Mouse (Mus musculus) limb, embryonic 10.5 days (tissue): ENCODE data around the gene Synj2. TPM values are rescaled to one million over a fixed set of nuclear protein-coding genes. Genes with fewer than 3 reads are reported as not detected.

Experiments
- DNase-seq: peaks from one replicate; pipeline ENCODE4 v3.0.0-alpha.2; 2017; ENCODE audit warnings: low spot score
- H3K27ac ChIP-seq: fragments of 300-500 bp; sonication (generic); 2 replicates; pipeline ENCODE4 v1.5.1; 2016; ENCODE audit warnings: mild to moderate bottlenecking
- H3K27me3 ChIP-seq: fragments of 300-500 bp; sonication (generic); 2 replicates; pipeline ENCODE4 v1.6.1; 2016; ENCODE audit warnings: low read depth, mild to moderate bottlenecking; ENCODE audit not compliant: poor library complexity, severe bottlenecking
- H3K36me3 ChIP-seq: fragments of 300-500 bp; sonication (generic); 2 replicates; pipeline ENCODE4 v1.6.1; 2016; ENCODE audit warnings: mild to moderate bottlenecking, moderate library complexity
- H3K4me1 ChIP-seq: fragments of 300-500 bp; sonication (generic); 2 replicates; pipeline ENCODE4 v1.6.1; 2016
- H3K4me3 ChIP-seq: fragments of 300-500 bp; sonication (generic); 2 replicates; pipeline ENCODE4 v1.5.1; 2016; ENCODE audit warnings: mild to moderate bottlenecking, moderate library complexity
- H3K9me3 ChIP-seq: fragments of 300-500 bp; sonication (generic); replicated peaks from 2 replicates; pipeline ENCODE4 v1.6.1; 2016; ENCODE audit warnings: mild to moderate bottlenecking
- WGBS: fragments of 180-500 bp; shearing (Covaris S2); methylation state at CpG from one replicate; pipeline ENCODE4 v1.1.7; 2016; 5-methylcytosine and 5-hydroxymethylcytosine counted together
- polyA plus RNA-seq: library from polyadenylated mRNA; unstranded; fragments of >200 nt; fragmentation: Nextera tagmentation; extraction: Ambion mirVana; gene quantifications from 2 replicates; pipeline ENCODE4 v1.2.1, GENCODE M21; 2016

Gene Synj2
- polyA plus RNA-seq: 0.75 and 1.1 TPM in 2 replicates

DNA sequence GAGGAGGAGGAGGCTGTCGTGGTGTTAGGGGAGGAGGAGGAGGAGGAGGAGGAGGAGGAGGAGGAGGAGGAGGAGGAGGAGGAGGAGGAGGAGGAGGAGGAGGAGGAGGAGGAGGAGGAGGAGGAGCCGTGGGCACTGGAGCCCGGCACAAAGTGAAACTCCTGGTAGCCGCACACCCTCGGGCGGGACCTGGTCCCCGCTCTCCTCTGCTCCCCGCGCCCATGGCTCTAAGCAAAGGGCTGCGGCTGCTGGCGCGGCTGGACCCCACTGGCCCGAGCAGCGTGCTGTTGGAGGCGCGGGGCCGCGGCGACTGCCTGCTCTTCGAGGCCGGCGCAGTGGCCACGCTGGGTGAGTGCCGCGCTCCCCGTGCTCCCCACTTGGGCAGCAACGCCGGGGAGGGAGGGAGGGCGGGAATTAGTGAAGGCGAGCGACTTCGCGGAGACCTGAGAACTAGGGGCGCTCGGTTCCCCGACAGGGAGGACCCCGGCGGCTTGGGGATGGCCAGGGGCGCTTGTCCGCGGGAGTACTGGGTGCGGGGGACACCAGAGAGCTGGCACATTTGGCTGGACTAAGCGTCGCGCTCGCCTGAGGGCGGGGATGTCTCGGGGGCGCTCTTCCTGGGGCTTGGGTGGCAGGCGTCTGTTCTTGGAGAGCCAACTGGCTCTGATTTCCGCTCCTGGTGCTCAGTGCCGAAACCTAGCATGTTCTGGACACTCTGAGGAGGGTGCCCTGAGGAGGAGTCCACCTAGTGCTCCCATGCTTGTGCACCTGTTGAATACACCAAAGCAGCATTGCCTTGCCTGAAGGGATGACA, at the start of gene Synj2:
Gene Synj2, plus strand, starts transcription at position 51 of the 814 bp plus-strand sequence.
- Histone ChIP-seq H3K27me3 (peaks cover 65% of the 10 kb centered on the region), H3K4me3 (peak within 1 kb of the TSS; percentile 64), H3K4me1 (peaks cover 14% of the 10 kb centered on the region), H3K27ac (peak within 1 kb of the TSS; percentile 74), H3K9me3 (no peaks in the 10 kb centered on the region), H3K36me3 (no peaks in the 10 kb centered on the region)
- peak; percentile 74 for DNase-seq
- 2% methylated on average over 51 of the region's 52 CpGs for WGBS

DNA sequence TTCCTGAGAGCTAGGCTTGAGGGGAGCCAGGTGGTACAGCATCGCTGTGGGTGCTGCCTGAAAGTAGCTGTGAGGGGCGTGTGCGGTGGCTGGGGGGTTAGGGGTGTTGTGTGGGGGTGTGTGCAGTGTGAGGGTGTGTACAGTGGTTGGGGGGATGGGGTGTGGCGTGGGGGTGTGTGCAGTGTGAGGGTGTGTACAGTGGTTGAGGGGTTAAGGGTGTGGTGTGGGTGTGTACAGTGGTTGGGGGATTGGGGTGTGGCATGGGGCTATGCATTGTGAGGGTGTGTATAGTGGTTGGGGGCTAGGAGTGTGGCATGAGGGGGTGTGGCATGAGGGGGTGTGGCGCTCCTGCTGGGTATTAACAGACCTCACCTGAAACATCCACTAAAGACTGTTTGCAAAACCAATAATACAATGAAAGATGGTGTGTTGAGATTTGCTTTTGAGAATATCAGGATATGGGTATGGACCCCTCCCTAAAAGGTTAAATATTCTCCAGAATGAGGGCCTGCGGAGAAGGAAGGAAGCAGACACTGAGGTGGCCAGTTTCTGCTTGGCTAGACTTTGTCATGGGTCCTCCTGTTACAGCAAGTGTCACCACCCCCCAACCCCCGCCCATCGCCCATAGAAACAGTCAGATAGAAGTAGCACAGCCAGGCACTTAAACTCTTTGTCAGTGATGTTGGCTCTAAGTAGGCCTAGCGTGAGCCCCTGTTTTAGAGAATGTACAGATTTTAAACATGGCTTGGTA, 49.0 kb upstream of the Synj2 start:
- H3K4me3 ChIP-seq: no peak overlapping the region
- no peak for DNase-seq
- H3K36me3 ChIP-seq: peaks cover 13% of the 10 kb centered on the region
- 92% methylated on average over 9 of the region's 9 CpGs for WGBS
- H3K9me3 ChIP-seq: no peaks in the 10 kb centered on the region
- H3K27ac ChIP-seq: no peak overlapping the region
- H3K4me1 ChIP-seq: peaks cover 15% of the 10 kb centered on the region
- H3K27me3 ChIP-seq: no peaks in the 10 kb centered on the region

DNA sequence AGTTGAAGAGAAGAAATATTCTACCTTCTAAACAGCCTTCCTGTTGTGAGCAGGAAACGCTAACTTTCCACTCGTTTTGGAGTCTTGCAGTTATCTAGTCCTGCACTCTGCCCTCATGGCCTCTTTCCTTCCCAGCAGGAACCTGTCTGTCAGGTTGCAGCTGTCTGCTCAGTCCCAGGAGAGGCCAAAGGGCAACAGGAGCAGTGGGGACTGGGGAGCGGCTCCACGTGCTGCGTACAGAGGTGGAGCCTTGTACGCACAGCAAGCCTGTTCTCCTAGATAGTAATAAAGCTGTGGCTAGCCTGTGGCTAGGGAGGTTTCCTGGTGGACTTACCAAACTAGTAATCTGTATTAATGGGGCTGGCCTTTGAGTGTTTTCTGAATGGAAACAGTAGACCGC, 48.0 kb upstream of the Synj2 start:
- Histone ChIP-seq H3K36me3 (peaks cover 13% of the 10 kb centered on the region), H3K4me1 (peaks cover 15% of the 10 kb centered on the region), H3K9me3 (no peaks in the 10 kb centered on the region), H3K27ac (peak overlapping the region; percentile 61), H3K4me3 (no peak overlapping the region), H3K27me3 (no peaks in the 10 kb centered on the region)
- DNase-seq: peak; percentile 47
- WGBS: 21% methylated on average over 7 of the region's 7 CpGs

DNA sequence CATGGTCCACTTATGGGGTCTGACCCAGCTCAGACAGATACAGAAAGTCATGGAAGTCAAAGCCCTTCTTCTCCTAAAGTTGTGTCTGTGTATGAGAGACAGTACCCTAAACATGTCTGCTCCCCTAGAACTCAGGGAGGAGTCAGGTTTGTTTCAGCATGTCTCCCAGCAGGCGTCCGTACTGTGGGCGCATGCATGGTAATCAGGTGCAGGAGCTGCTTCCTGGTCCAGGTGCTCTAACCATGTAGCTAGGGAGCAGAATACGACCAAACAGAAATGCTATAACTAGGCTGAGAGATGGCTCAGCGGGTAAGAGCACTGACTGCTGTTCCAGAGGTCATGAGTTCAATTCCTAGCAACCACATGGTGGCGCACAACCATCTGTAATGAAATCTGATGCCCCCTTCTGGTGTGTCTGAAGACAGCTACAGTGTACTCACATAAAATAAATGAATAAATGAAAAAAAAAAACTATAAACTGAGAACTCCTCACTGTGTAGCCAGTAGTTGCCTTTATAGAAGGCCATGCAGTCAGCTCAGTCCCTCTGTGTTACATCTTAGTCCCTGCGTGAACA, 47.4 kb upstream of the Synj2 start:
- no peaks in the 10 kb centered on the region for H3K27me3 ChIP-seq
- no peak for DNase-seq
- H3K36me3 ChIP-seq: peaks cover 13% of the 10 kb centered on the region
- H3K27ac ChIP-seq: no peak overlapping the region
- WGBS: 78% methylated on average over 7 of the region's 7 CpGs
- peaks cover 15% of the 10 kb centered on the region for H3K4me1 ChIP-seq
- H3K9me3 ChIP-seq: no peaks in the 10 kb centered on the region
- no peak overlapping the region for H3K4me3 ChIP-seq

DNA sequence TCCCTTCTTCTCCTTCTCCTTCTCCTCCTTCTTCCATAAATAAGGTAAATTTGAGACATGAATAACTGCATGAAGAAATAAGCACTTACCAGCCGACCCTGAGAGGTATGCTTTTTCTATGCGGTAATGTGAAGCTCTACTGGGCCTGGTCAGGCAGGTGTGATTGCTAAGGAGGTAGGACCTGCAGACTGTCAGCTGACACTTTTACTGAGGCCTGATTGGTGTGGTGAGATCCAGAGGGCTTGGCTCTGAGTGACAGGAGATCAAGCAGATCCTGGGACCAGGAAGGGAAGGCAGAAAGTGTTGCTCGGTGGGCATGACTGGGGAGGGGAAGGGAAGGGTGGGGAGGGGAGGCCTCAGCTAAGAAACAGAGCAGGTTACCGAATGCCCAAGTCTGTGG, 45.0 kb upstream of the Synj2 start:
- Histone ChIP-seq H3K4me1 (peaks cover 15% of the 10 kb centered on the region), H3K36me3 (peaks cover 18% of the 10 kb centered on the region), H3K27ac (no peak overlapping the region), H3K27me3 (no peaks in the 10 kb centered on the region), H3K4me3 (no peak overlapping the region), H3K9me3 (no peaks in the 10 kb centered on the region)
- no peak for DNase-seq
- WGBS: 45% methylated on average over 4 of the region's 4 CpGs

DNA sequence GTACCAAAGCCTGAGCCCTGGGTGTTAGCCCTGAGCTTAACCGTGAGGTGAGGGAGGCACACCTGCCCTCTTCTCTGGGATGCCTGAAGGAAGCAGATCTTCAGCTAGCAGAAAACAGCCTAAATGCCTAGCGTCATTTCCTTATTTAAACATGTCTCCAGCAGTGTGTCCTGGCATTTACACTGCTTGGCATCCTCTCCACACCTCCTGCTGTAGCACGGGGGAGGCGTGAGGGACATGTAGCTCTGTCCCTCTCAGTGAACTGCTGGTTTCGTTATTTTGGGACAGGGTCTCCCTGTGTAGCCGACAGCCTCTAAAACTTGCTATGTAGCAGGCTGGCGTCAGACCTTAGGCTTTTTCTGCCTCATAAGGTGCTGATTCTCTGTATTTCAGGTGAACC, 44.5 kb upstream of the Synj2 start:
- no peak overlapping the region for H3K4me3 ChIP-seq
- WGBS: 91% methylated on average over 7 of the region's 7 CpGs
- H3K27me3 ChIP-seq: no peaks in the 10 kb centered on the region
- peaks cover 15% of the 10 kb centered on the region for H3K4me1 ChIP-seq
- peaks cover 17% of the 10 kb centered on the region for H3K36me3 ChIP-seq
- no peak overlapping the region for H3K27ac ChIP-seq
- no peak for DNase-seq
- H3K9me3 ChIP-seq: no peaks in the 10 kb centered on the region

DNA sequence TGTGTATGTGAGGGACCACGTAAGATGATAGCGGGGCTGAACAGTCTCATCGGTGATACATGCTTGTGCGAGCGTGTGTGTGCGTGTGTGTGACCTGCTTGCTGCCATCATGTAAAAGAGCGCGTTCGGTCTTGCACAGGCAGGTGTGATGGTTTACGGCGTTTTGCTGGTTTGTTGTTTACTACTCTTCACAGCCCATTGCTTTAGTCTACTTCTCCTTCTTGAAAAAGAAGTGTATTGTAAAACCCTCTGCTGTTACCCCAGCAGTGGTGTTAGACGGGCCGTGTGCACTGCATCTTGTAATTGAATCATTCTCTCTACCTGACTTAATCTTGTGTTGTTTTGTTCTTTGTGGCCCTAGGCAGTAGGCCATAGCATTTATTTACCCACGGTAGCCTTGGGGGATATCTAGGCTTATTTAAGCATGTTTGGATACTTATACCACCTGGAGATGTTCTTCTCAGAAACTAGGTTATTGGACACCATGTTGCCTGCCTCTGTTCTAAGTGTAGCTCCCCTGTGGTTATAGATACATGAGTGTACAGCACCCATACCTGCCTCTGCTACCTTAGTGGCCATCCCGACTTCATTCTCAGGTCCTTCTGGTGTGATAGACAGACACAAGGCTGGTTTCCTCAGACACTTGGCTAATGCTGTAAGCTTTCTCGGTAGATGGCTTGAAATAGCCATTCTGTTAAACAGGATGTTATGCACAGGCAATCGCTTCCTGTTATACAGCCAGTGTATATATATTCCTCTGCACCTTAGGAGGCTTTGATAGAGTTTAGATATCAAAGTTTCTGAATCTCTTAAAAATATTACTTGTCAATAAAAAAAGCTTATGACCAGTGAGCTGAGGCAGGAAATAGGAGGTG, 43.5 kb upstream of the Synj2 start:
- no peak overlapping the region for H3K4me3 ChIP-seq
- no peaks in the 10 kb centered on the region for H3K27me3 ChIP-seq
- H3K27ac ChIP-seq: no peak overlapping the region
- DNase-seq: no peak
- H3K9me3 ChIP-seq: no peaks in the 10 kb centered on the region
- 92% methylated on average over 17 of the region's 17 CpGs for whole genome bisulfite sequencing
- peaks cover 12% of the 10 kb centered on the region for H3K4me1 ChIP-seq
- H3K36me3 ChIP-seq: peaks cover 27% of the 10 kb centered on the region

DNA sequence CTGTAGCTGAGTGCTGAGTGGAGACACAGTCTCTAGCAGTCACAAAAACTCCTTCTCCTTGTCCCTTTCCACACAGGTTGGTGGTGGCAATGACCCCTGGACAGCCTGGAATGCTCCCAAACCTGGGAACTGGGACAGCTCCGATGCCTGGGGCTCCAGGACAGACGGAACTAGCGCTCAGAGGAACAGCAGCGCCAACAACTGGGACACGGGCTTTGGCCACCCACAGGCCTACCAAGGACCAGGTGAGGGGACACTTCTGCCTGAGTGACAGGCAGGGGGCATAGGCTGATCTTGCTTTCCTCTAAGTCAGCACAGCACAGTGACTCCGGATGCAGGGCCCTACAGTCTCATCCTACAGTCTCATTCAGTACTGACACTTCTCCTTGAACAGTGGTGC, 41.8 kb upstream of the Synj2 start:
- Histone ChIP-seq H3K9me3 (no peaks in the 10 kb centered on the region), H3K4me1 (0 out of 2 replicates have a peak, but pooled peaks cover 3% of the 10 kb centered on the region), H3K36me3 (peaks cover 35% of the 10 kb centered on the region), H3K27ac (no peak overlapping the region), H3K4me3 (no peak overlapping the region), H3K27me3 (no peaks in the 10 kb centered on the region)
- 93% methylated on average over 6 of the region's 6 CpGs for WGBS
- DNase-seq: no peak

DNA sequence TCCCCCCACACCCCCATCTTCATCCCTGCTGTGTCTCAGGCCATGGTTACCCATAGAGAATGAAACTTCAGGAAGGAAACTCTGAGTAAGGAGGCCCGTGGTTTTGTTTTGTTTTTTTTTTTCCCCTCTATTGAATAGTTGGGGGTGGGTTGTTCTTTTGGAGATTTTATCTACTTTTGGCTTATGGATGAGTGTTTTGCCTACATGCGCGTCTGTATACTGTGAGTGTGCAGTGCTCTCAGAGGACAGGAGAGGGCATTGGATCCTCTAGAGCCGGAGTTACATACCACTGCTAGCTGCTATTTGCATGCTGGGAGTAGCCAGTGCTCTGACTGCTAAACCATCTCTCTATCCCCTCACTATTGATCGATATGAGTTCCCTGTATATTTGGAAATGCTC, 39.7 kb upstream of the Synj2 start:
- Histone ChIP-seq H3K4me3 (no peak overlapping the region), H3K27ac (no peak overlapping the region), H3K9me3 (no peaks in the 10 kb centered on the region), H3K27me3 (no peaks in the 10 kb centered on the region), H3K4me1 (no peaks in the 10 kb centered on the region), H3K36me3 (peaks cover 51% of the 10 kb centered on the region)
- 87% methylated on average over 5 of the region's 5 CpGs for WGBS
- DNase-seq: no peak

DNA sequence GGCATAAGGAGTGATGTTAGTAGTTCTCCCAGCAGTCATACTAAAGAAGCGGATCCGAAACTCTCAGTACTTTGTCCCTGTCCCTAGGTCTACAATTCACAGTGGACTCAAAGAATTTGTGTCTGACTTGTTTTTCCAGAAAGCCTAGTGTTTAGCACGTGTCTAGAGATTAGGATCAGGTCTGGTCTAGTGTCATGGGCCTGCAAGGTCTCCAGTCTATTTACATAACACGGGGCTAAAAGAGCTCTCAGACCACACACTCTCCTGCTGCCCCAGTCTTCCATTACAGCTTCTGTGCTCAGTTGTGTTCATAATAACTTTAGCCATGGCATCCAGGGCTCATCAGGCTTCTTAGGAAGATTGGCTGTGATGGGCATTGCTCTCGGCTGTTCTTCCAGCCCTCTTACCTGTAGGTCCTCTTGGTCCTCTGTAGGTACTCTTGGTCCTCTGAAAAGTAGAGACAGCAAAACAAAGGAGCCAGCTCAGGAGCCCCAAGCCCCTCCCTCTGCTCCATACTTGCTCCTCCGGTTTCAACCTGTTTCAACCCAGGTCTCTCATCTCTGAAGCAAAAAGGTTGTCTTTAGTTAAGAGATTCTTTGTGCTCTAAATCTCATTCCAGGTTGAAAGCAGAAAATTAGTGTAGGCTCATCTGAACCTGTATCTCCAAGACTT, 37.3 kb upstream of the Synj2 start:
- H3K9me3 ChIP-seq: no peaks in the 10 kb centered on the region
- WGBS: 74% methylated on average over 6 of the region's 6 CpGs
- no peak overlapping the region for H3K4me3 ChIP-seq
- H3K4me1 ChIP-seq: no peaks in the 10 kb centered on the region
- no peak overlapping the region for H3K27ac ChIP-seq
- DNase-seq: no peak
- peaks cover 71% of the 10 kb centered on the region for H3K36me3 ChIP-seq
- H3K27me3 ChIP-seq: no peaks in the 10 kb centered on the region

DNA sequence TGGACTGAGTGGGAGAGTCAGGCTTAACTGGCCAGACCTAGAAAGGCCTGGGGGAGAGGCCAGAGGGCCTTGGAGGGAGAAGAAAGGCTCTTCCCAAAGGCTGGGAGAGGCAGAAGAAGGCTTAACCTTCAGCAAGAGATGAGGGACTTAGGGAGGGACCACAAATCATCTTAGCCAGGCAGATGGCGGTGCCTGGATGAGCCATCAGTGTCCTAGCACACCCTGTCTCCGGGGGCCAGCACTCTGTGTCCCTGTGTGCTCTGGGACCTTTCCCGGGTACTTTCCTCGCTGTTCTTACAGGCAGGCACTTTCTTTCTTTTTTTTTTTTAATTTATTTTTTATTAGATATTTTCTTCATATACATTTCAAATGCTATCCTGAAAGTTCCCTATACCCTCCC, 31.4 kb upstream of the Synj2 start:
- Histone ChIP-seq H3K4me3 (no peak overlapping the region), H3K9me3 (no peaks in the 10 kb centered on the region), H3K27ac (no peak overlapping the region), H3K36me3 (peaks cover 48% of the 10 kb centered on the region), H3K27me3 (no peaks in the 10 kb centered on the region), H3K4me1 (no peaks in the 10 kb centered on the region)
- no peak for DNase-seq
- WGBS: 92% methylated on average over 4 of the region's 4 CpGs

DNA sequence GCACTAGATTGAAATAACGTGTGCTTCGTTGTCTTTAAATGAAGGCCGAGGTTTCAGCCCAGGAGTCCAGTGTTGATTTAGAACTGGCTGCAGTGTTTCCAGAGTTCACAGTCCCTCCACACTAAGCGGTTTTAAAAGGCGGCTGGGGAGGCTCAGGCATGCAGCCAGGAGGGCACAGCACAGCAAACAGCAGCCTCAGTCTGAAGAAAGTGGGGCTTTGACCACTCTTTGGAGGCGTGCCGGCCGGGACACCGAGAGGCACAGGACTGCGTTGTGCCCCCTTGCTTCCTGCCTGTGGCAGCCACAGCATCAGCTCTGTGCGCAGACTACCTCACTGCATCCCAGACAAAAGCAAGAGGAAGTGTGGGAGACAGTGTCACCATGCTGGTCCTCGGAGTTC, 29.5 kb upstream of the Synj2 start:
- H3K27me3 ChIP-seq: no peaks in the 10 kb centered on the region
- H3K9me3 ChIP-seq: no peaks in the 10 kb centered on the region
- H3K36me3 ChIP-seq: peaks cover 35% of the 10 kb centered on the region
- no peaks in the 10 kb centered on the region for H3K4me1 ChIP-seq
- WGBS: 89% methylated on average over 12 of the region's 12 CpGs
- no peak for DNase-seq
- no peak overlapping the region for H3K27ac ChIP-seq
- no peak overlapping the region for H3K4me3 ChIP-seq
